Mouse (Mus musculus): ENCODE data around the gene Bphl. TPM values are rescaled to one million over a fixed set of nuclear protein-coding genes. Genes with fewer than 3 reads are reported as not detected.

The Bphl gene
- 66.7 and 72.2 TPM in 2 replicates for polyA plus RNA-seq (2015; fragmentation: Nextera tagmentation; extraction: Ambion mirVana)

GRCm38 (mm10) chr13:34037172-34038055 is at the start of gene Bphl:
Gene Bphl, plus strand, starts transcription at chr13:34037597.
- peak within 1 kb of the TSS; percentile 85 for H3K9ac ChIP-seq
- no peaks in the 10 kb centered on the region for H3K27me3 ChIP-seq
- WGBS, result under 1% methylated on average over 37 of the region's 37 CpGs
- H3K4me2 ChIP-seq, result peak within 1 kb of the TSS; percentile 72
- peak within 1 kb of the TSS; percentile 91 for H3K27ac ChIP-seq
- peaks cover 16% of the 10 kb centered on the region for H3K4me1 ChIP-seq
- ATAC-seq (replicated peaks; ENCODE audit: low FRiP score), result peak; percentile 94
- H3K4me3 ChIP-seq (replicated peaks), result peak within 1 kb of the TSS; percentile 66
- no peaks in the 10 kb centered on the region for H3K9me3 ChIP-seq (replicated peaks)
- H3K36me3 ChIP-seq, result peaks cover 23% of the 10 kb centered on the region

DNA sequence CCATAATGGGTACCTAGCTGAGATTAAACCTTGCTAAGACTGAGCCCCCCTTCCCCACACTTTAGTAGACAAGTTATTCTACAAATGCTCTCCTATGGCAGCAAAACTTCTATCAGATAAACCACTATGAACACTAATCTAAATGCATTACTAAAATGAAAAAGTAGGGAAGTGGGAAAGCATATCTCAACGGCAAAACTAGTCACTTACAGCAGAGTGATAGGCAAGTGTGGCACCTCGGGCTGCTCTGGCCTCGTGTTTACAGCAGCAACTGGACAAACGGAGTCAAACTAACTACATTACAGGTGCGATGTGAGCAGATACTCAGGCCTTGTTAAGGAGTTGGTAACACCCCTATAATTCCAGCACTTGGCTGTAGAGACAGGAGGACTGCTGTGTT is 47.8 kb upstream of the Bphl start:
- Histone ChIP-seq H3K9ac (no peak overlapping the region), H3K4me3 (replicated peaks) (no peak overlapping the region), H3K4me1 (no peaks in the 10 kb centered on the region), H3K36me3 (peaks cover 24% of the 10 kb centered on the region; the same call in 1 of the 2 replicates), H3K27ac (no peak overlapping the region), H3K27me3 (no peaks in the 10 kb centered on the region), H3K9me3 (replicated peaks) (no peaks in the 10 kb centered on the region), H3K4me2 (no peak overlapping the region)
- 82% methylated on average over 5 of the region's 5 CpGs for WGBS
- no peak for ATAC-seq (replicated peaks; ENCODE audit: low FRiP score)

DNA sequence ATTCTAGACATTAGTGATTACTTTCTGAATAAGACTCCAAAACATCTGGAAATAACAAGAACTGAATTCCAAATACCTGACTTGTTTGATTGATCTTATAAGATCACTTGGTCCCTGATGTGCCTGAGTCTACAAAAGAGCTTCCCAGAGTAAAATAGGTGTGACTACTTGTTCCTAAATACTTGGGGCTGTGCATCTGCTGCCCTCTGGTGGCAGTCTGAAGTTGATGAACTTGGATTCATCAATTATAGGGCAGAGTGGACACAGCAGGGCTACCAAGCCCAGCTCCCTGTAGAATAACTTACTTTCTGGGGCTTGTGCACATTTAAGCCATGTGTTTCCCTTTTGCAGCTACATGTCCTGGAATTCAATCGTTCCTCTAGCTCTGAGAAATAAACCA is 42.2 kb upstream of the Bphl start:
- WGBS, result 24% methylated on average over 1 of the region's 1 CpGs
- no peaks in the 10 kb centered on the region for H3K9me3 ChIP-seq (replicated peaks)
- H3K27me3 ChIP-seq, result no peaks in the 10 kb centered on the region
- H3K4me1 ChIP-seq, result no peaks in the 10 kb centered on the region
- H3K4me2 ChIP-seq, result no peak overlapping the region
- H3K9ac ChIP-seq, result no peak overlapping the region
- H3K27ac ChIP-seq, result no peak overlapping the region
- no peak overlapping the region for H3K4me3 ChIP-seq (replicated peaks)
- H3K36me3 ChIP-seq, result no peaks in the 10 kb centered on the region
- ATAC-seq (replicated peaks; ENCODE audit: low FRiP score), result no peak

GRCm38 (mm10) chr13:34002058-34003006 is 35.1 kb upstream of the Bphl start, which contains the start of the genes Ripk1 and Serpinb6a:
Gene Ripk1, plus strand, starts transcription at chr13:34002363.
Gene Serpinb6a, minus strand, starts transcription at chr13:34002794.
- H3K9me3 ChIP-seq (replicated peaks), result no peaks in the 10 kb centered on the region
- H3K4me3 ChIP-seq (replicated peaks), result peak within 1 kb of the TSS; percentile 81
- H3K4me2 ChIP-seq, result peak within 1 kb of the TSS; percentile 82
- under 1% methylated on average over 89 of the region's 92 CpGs for WGBS
- peaks cover 15% of the 10 kb centered on the region for H3K4me1 ChIP-seq
- no peaks in the 10 kb centered on the region for H3K36me3 ChIP-seq
- H3K27ac ChIP-seq, result peak within 1 kb of the TSS; percentile 91
- H3K9ac ChIP-seq, result peak within 1 kb of the TSS; percentile 82
- H3K27me3 ChIP-seq, result no peaks in the 10 kb centered on the region
- ATAC-seq (replicated peaks; ENCODE audit: low FRiP score), result peak; percentile 99

GRCm38 (mm10) chr13:34003058-34003457 is 34.3 kb upstream of the Bphl start:
- peak overlapping the region; percentile 82 for H3K9ac ChIP-seq
- H3K4me2 ChIP-seq, result peak overlapping the region; percentile 82
- peaks cover 15% of the 10 kb centered on the region for H3K4me1 ChIP-seq
- H3K4me3 ChIP-seq (replicated peaks), result peak overlapping the region; percentile 81
- H3K27me3 ChIP-seq, result no peaks in the 10 kb centered on the region
- no peak overlapping the region for H3K27ac ChIP-seq
- H3K36me3 ChIP-seq, result no peaks in the 10 kb centered on the region
- peak; percentile 10; the same call in 1 of the 2 replicates for ATAC-seq (replicated peaks; ENCODE audit: low FRiP score)
- WGBS, result 9% methylated on average over 5 of the region's 5 CpGs
- H3K9me3 ChIP-seq (replicated peaks), result no peaks in the 10 kb centered on the region

GRCm38 (mm10) chr13:34007234-34007633 is 30.2 kb upstream of the Bphl start:
- peaks cover 25% of the 10 kb centered on the region for H3K36me3 ChIP-seq
- H3K27ac ChIP-seq, result no peak overlapping the region
- H3K9ac ChIP-seq, result no peak overlapping the region
- no peaks in the 10 kb centered on the region for H3K9me3 ChIP-seq (replicated peaks)
- no peak overlapping the region for H3K4me2 ChIP-seq
- no peaks in the 10 kb centered on the region for H3K27me3 ChIP-seq
- no peak overlapping the region for H3K4me3 ChIP-seq (replicated peaks)
- WGBS, result 77% methylated on average over 2 of the region's 2 CpGs
- ATAC-seq (replicated peaks; ENCODE audit: low FRiP score), result no peak
- H3K4me1 ChIP-seq, result peaks cover 8% of the 10 kb centered on the region

DNA sequence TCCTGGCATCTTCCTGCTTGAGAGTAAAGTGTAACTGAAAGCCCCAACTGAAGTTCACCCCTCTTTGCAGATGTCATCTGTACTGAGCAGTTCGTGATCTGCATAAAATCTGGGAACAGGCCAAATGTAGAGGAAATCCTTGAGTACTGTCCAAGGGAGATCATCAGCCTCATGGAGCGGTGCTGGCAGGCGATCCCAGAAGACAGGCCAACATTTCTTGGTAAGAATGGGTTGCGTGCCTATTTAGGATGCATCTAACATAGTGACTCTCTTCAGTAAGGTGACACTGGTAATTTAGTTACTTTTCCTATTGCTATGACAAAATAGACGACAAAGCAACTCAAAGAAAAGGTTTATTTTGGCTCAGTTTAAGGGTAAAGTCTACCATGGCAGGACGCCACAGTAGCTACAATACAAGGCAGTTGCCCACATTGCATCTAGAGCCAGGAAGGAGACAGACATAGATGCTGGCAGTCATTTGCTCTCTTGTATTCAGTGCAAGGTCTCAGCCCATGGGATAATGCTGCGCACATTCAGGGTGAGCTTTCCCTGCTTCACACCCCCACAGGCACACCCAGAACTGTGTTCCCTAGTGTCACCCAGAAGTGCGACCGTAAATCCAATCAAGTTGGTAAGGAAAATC is 20.3 kb upstream of the Bphl start:
- 94% methylated on average over 9 of the region's 9 CpGs for WGBS
- H3K4me2 ChIP-seq, result no peak overlapping the region
- H3K36me3 ChIP-seq, result peaks cover 89% of the 10 kb centered on the region
- no peaks in the 10 kb centered on the region for H3K9me3 ChIP-seq (replicated peaks)
- no peak overlapping the region for H3K27ac ChIP-seq
- no peaks in the 10 kb centered on the region for H3K27me3 ChIP-seq
- no peak overlapping the region for H3K9ac ChIP-seq
- H3K4me1 ChIP-seq, result no peaks in the 10 kb centered on the region
- no peak overlapping the region for H3K4me3 ChIP-seq (replicated peaks)
- ATAC-seq (replicated peaks; ENCODE audit: low FRiP score), result no peak

GRCm38 (mm10) chr13:34018521-34018920 is 18.9 kb upstream of the Bphl start:
- no peaks in the 10 kb centered on the region for H3K9me3 ChIP-seq (replicated peaks)
- no peak for ATAC-seq (replicated peaks; ENCODE audit: low FRiP score)
- WGBS, result 85% methylated on average over 1 of the region's 1 CpGs
- H3K4me2 ChIP-seq, result no peak overlapping the region
- no peak overlapping the region for H3K4me3 ChIP-seq (replicated peaks)
- peaks cover 91% of the 10 kb centered on the region for H3K36me3 ChIP-seq
- no peaks in the 10 kb centered on the region for H3K4me1 ChIP-seq
- H3K9ac ChIP-seq, result no peak overlapping the region
- H3K27ac ChIP-seq, result no peak overlapping the region
- H3K27me3 ChIP-seq, result no peaks in the 10 kb centered on the region

GRCm38 (mm10) chr13:34021998-34022397 is 15.4 kb upstream of the Bphl start:
- WGBS, result 88% methylated on average over 2 of the region's 2 CpGs
- Histone ChIP-seq H3K27ac (no peak overlapping the region), H3K4me1 (no peaks in the 10 kb centered on the region), H3K4me2 (no peak overlapping the region), H3K4me3 (replicated peaks) (no peak overlapping the region), H3K27me3 (no peaks in the 10 kb centered on the region), H3K9ac (no peak overlapping the region), H3K36me3 (peaks cover 65% of the 10 kb centered on the region), H3K9me3 (replicated peaks) (no peaks in the 10 kb centered on the region)
- no peak for ATAC-seq (replicated peaks; ENCODE audit: low FRiP score)

DNA sequence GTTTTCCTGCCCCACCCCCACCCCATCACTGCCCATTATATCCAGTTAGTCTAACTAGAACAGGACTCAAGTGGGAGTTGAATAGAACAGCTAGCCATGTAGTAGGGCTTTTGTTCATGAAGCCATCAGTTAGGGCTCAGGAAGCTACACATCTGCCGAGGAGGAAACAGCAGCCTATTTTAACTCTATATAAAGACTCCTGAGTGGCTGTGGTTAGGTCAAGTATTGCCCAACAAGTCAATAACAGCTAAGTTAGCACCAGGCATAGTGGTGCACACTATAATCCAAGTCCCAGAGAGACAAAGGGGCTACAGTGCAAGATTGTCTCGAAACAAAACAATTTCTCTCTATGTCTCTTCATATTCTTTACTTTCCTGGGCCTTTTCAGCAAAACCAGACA is 5.4 kb upstream of the Bphl start:
- H3K4me1 ChIP-seq, result peaks cover 1% of the 10 kb centered on the region
- no peak overlapping the region for H3K4me2 ChIP-seq
- no peak overlapping the region for H3K9ac ChIP-seq
- H3K9me3 ChIP-seq (replicated peaks), result no peaks in the 10 kb centered on the region
- ATAC-seq (replicated peaks; ENCODE audit: low FRiP score), result no peak
- no peaks in the 10 kb centered on the region for H3K27me3 ChIP-seq
- WGBS, result 86% methylated on average over 2 of the region's 2 CpGs
- H3K27ac ChIP-seq, result no peak overlapping the region
- H3K36me3 ChIP-seq, result peaks cover 67% of the 10 kb centered on the region
- H3K4me3 ChIP-seq (replicated peaks), result no peak overlapping the region

DNA sequence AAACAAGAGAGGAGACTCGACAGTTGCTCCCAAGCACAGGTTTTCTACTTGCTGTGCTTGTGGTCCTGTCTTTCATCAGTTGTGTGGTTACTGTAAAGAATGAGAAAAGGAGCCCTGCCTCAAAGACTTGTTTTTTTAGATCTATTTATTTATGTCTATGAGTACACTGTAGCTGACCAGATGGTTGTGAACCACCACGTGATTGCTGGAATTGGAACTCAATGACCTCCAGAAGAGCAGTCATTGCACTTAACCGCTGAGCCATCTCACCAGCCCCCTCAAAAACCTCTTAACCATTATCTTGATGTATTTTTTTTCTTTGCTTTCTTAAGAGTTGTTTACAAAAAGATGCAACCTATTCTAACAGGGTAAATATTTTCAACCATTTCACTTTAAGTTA is 2.0 kb upstream of the Bphl start:
- no peaks in the 10 kb centered on the region for H3K9me3 ChIP-seq (replicated peaks)
- no peak for ATAC-seq (replicated peaks; ENCODE audit: low FRiP score)
- peaks cover 40% of the 10 kb centered on the region for H3K36me3 ChIP-seq
- no peak overlapping the region for H3K9ac ChIP-seq
- no peak overlapping the region for H3K4me2 ChIP-seq
- no peaks in the 10 kb centered on the region for H3K27me3 ChIP-seq
- H3K27ac ChIP-seq, result no peak overlapping the region
- 82% methylated on average over 3 of the region's 3 CpGs for WGBS
- peaks cover 16% of the 10 kb centered on the region for H3K4me1 ChIP-seq
- H3K4me3 ChIP-seq (replicated peaks), result no peak overlapping the region

Measured in kidney, embryonic 15.5 days (tissue).